Mouse (Mus musculus): Measurements from ENCODE around the gene Glrx3.

Glrx3 gene

DNA sequence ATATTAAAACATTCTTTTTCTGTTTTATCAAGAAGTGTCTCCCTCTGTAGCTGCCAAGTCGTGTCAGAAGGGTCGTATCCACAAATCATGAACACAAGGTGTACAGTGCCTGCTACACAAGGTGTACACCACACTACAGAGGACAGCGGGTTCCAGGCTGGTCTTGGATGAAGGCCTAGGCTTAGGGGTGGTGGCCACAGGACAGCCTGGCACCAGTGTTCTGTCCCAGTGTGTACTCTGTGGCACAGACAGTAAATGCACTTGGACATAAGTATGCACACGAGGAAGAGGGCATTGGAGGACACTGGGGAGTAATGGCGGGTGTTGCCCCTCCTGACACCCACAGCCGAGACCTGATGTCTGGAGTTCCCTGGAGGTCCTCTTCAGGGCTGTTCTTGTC is 34.7 kb downstream of the Glrx3 start:
- no peak for DNase-seq (ENCODE audit: low spot score)

DNA sequence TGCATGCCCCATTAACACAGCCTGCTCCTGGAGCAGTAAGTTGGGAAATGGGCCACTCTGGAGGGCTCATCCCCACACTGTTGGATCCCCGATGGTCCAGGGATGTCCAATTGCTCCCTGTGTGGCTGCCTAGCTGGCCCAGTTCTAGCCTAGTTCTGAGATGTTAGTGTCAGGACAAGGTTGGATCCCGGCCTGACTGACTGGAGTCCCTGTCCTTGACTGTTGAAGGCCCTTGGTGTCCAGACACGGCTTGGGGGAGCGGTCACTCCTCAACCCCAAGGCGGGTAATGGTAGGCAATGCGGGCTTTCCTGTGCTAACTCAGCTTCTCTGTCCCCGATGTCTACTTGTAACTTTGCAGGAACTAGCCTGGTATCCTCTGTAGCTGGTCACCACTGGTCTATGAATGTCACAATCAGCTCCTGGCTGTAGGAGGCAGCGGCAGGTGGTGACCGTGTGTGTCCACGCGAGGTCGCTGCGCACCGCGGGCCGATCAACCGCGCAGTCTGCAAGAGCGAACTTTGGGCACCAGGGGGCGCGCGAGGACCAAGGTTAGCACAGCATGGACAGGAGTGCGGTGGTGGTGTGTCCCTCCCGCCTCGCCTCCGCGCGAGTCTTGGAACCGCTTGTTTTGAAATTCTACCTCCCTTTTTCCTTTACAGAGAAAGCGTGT is 40.7 kb downstream of the Glrx3 start:
- peak; percentile 88 for DNase-seq (ENCODE audit: low spot score)

DNA sequence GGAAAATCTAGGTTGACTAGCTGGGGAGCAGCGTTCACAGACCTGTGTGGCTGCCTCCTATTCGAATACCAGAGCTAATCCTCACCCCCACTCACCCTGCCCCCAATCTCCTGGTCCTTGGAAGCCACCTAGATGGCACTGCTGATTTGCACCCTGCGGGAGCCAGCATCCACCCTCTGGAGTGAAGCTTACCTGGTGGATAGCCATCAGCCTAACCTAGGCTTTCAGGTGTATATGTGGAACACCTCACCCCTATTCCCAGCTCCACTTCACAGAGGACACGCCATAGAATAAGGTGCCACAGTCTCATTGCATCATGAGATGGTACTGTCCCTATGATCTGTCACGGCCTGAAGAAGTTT is 41.2 kb downstream of the Glrx3 start:
- peak; percentile 15 for DNase-seq (ENCODE audit: low spot score)

DNA sequence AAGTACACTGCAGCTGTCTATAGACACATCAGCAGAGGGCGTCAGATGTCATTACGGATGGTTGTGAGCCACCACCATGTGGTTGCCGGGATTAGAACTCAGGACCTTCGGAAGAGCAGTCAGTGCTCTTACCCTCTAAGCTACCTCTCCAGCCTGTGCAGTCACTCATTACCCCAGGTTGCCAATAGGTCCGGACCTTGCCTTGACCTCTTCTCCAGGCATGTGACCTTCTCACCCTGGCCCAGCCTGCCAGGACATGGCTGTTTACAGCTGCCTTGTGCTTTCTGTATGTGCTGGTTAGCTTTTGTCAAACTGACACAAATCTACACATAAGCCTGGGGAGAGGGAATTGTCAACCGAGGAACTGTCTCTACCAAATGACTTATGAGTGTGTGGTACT is 43.4 kb downstream of the Glrx3 start:
- no peak for DNase-seq (ENCODE audit: low spot score)

DNA sequence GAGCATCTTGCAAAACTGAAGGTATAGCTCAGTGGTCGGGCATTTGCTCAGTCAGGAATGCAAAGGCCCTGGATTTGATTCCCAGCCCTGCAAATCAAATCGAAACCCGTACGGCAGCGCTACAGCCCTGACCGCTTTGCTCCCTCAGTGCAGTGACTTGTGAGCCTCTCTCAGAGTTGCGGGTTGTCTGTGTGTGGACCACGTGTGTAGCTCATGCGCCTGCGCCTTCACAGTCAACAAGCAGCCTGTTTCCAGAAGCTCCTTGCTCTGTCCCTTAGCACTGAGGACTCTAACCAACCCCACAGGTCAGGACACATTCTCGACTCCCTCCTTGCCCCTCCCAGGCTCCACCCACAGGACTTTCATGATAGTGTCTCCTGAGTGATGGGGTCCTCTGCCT is 46.6 kb downstream of the Glrx3 start:
- no peak for DNase-seq (ENCODE audit: low spot score)

DNA sequence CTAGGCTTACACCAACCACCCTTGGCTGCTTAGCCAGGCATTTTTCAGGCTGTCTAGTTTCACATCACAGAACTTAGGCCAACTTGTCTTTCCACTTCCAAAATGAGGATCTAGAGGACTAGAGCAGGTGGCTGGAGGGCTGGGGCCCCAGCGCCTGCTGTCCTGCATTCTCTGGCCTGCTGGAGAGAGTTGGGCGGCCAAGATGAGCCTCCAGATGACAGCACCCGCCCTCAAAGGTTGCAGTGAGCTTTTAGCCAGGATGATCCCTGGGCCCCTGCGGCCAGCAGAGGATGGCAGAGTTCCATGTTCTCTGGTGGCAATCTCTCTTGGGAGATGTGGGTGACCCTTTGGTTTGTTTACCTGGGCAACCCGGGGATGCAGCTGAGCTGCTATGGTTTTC is 51.0 kb downstream of the Glrx3 start:
- no peak for DNase-seq (ENCODE audit: low spot score)

DNA sequence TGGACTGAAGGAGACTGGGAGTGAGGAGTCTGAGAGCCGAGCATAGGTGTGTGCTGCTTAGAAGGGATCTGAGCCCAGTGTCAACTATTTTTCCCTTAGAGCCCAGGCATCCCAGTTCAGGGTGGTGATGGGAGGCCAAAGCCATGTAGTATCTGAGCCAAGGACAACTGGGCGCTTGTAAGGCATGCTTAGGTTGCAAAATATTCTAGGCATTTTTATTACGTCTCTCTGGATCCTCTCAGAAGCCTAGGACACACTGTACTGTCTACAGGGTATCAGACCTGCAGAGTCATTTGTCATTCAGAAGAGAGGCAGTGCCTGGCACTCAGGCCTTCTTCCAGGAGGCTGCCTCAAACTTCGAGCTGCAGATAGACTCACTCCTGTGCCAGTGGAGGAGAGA is 53.3 kb downstream of the Glrx3 start:
- DNase-seq (ENCODE audit: low spot score) = no peak

DNA sequence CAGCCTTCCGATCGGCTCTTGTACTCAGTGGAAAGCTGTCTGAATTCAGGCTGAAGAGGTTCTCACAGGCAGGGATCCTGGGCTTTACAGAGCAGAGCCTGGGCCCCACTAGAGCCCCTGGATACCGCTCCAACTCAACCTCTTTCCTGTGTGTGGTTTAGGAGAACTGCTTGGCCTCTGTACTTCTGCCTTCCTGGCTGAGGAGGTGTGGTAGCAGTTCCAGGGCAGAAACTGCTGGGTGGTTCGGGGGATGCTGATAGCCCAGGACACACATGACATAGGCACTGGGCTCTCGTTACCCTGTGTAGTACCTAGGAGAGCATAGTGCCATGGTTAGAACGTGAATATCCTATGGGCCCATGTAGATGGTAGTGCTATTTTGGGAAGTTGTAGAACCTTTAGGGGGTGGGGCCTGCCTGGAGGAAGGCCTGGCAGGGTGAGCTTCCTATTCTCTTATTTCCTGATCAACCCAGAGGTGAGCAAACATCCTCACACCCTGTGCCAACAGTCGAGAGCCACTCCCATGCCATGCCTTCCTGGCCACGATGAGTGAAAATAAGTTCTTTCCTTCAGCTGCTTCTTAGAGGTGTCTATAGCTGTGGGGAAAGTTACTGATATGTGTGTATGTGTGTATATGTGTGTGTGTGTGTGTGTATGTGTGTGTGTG is 55.0 kb downstream of the Glrx3 start:
- DNase-seq (ENCODE audit: low spot score) = no peak

DNA sequence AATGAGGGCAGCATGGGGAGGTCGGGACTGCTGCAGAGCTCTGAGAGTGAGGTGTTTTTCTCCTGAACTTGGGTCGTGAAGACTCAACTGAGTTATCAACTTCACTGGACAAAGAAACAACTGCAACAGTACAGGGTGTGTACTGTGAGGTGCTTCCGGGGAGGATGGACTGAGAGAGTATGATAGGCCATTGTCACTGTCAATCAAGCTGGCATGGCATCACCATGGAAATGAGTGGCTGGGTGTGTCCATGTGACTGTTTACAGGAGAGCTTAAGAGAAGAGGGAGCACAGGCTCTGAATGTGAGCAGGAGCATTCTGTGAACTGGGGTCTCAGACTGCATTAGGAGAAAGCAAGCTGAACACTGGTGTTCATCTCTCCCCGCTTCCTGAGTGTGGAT is 61.3 kb downstream of the Glrx3 start:
- no peak for DNase-seq (ENCODE audit: low spot score)

DNA sequence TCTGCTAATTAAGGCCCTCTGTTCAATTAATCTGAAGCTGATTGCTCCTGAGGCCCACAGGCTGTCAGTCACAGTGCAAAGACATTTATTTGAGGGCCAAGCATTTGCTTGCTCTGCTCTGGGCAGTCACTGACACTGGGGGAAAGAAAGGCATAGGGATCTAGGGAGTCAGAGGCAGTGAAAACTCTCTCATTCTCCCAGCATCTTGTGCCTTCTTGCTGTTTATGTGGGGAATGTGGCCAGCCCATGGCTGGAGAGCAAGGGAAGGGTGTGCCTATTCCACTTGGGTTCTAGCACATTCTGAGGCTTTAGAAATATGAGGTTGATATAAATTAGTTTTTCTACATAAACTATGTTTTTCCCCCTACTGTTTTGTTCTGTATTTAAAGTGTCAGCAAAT is 80.2 kb downstream of the Glrx3 start:
- DNase-seq (ENCODE audit: low spot score) = no peak

DNA sequence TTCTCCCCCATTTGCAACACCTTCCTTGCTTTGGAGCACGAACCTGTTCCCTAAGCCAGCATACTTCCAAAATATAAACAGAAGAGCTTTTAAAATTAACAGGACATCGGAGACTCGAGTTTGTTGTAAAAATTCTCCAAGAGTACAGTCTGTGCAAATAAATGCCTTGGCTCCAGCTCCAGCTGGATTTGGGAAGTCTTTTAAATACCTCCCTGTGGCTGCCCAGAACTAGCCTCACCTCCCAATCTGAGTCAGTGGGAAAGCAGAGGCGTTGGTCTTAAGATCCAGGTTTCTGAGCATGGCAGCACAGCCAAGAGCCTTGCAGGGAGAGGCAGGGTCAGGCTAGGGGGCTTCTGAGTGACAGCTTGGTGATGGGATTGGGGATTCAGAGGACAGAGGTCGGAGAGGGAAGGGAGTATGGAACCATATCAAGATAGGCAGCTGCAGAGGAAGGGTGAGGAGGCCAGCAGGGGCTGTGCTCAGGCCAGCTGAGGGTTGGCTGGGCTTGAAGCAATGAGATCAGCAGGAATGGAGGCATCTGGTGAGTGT is 80.7 kb downstream of the Glrx3 start:
- no peak for DNase-seq (ENCODE audit: low spot score)
